Mouse (Mus musculus): Measurements from ENCODE around the gene Glrp1. TPM values are rescaled to one million over a fixed set of nuclear protein-coding genes. Genes with fewer than 3 reads are reported as not detected.

Glrp1 gene
- polyA plus RNA-seq, 1 experiment from 2014 or later = 0.15 TPM

GRCm38 (mm10) chr1:88526161-88526560 is 16.3 kb upstream of the Glrp1 start:
- no peaks in the 10 kb centered on the region for H3K9me3 ChIP-seq
- H3K27ac ChIP-seq = 0 out of 2 replicates have a peak overlapping the region, but pooled peaks have one; percentile 32
- 29% methylated on average over 6 of the region's 6 CpGs for WGBS
- no peak overlapping the region for H3K4me2 ChIP-seq
- H3K9ac ChIP-seq = no peak overlapping the region
- peaks cover 5% of the 10 kb centered on the region; the same call in 1 of the 2 replicates for H3K4me1 ChIP-seq
- no peaks in the 10 kb centered on the region for H3K27me3 ChIP-seq
- no peaks in the 10 kb centered on the region for H3K36me3 ChIP-seq
- ATAC-seq (ENCODE audit: borderline replicate concordance, extremely low read depth, low FRiP score, low TSS enrichment) = peak; percentile 90
- H3K4me3 ChIP-seq = no peak overlapping the region

GRCm38 (mm10) chr1:88525622-88526021 is 15.8 kb upstream of the Glrp1 start:
- peak; percentile 61 for ATAC-seq (ENCODE audit: borderline replicate concordance, extremely low read depth, low FRiP score, low TSS enrichment)
- no peak overlapping the region for H3K9ac ChIP-seq
- peak overlapping the region; percentile 32; the same call in 1 of the 2 replicates for H3K27ac ChIP-seq
- peaks cover 8% of the 10 kb centered on the region; the same call in 1 of the 2 replicates for H3K4me1 ChIP-seq
- no peaks in the 10 kb centered on the region for H3K27me3 ChIP-seq
- no peak overlapping the region for H3K4me2 ChIP-seq
- no peaks in the 10 kb centered on the region for H3K36me3 ChIP-seq
- no peak overlapping the region for H3K4me3 ChIP-seq
- no peaks in the 10 kb centered on the region for H3K9me3 ChIP-seq
- WGBS = 43% methylated on average over 3 of the region's 3 CpGs

GRCm38 (mm10) chr1:88521170-88521747 is 11.4 kb upstream of the Glrp1 start:
- H3K9me3 ChIP-seq = no peaks in the 10 kb centered on the region
- ATAC-seq (ENCODE audit: borderline replicate concordance, extremely low read depth, low FRiP score, low TSS enrichment) = no peak
- no peak overlapping the region for H3K9ac ChIP-seq
- no peak overlapping the region for H3K4me2 ChIP-seq
- no peaks in the 10 kb centered on the region for H3K27me3 ChIP-seq
- H3K4me3 ChIP-seq = no peak overlapping the region
- no peak overlapping the region for H3K27ac ChIP-seq
- H3K4me1 ChIP-seq = peaks cover 8% of the 10 kb centered on the region; the same call in 1 of the 2 replicates
- 56% methylated on average over 11 of the region's 11 CpGs for WGBS
- H3K36me3 ChIP-seq = no peaks in the 10 kb centered on the region

- no peak overlapping the region for H3K4me2 ChIP-seq
- H3K27me3 ChIP-seq = no peaks in the 10 kb centered on the region
- no peak for ATAC-seq (ENCODE audit: borderline replicate concordance, extremely low read depth, low FRiP score, low TSS enrichment)
- no peaks in the 10 kb centered on the region for H3K36me3 ChIP-seq
- no peak overlapping the region for H3K27ac ChIP-seq
- H3K9ac ChIP-seq = no peak overlapping the region
- 53% methylated on average over 5 of the region's 5 CpGs for WGBS
- no peaks in the 10 kb centered on the region for H3K9me3 ChIP-seq
- H3K4me3 ChIP-seq = no peak overlapping the region
- 0 out of 2 replicates have a peak, but pooled peaks cover 7% of the 10 kb centered on the region for H3K4me1 ChIP-seq
These were observed 3.7 kb upstream of the Glrp1 start for GRCm38 (mm10) chr1:88513613-88514012.

- 40% methylated on average over 8 of the region's 8 CpGs for WGBS
- no peak overlapping the region for H3K4me3 ChIP-seq
- H3K4me1 ChIP-seq = peaks cover 14% of the 10 kb centered on the region; the same call in 1 of the 2 replicates
- ATAC-seq (ENCODE audit: borderline replicate concordance, extremely low read depth, low FRiP score, low TSS enrichment) = no peak
- H3K27me3 ChIP-seq = no peaks in the 10 kb centered on the region
- no peaks in the 10 kb centered on the region for H3K36me3 ChIP-seq
- peak overlapping the region; percentile 1; the same call in 1 of the 2 replicates for H3K27ac ChIP-seq
- no peaks in the 10 kb centered on the region for H3K9me3 ChIP-seq
- no peak overlapping the region for H3K4me2 ChIP-seq
- H3K9ac ChIP-seq = no peak overlapping the region
These were observed 2.0 kb downstream of the Glrp1 start for GRCm38 (mm10) chr1:88507886-88508285.

GRCm38 (mm10) chr1:88507214-88507613 is 2.7 kb downstream of the Glrp1 start:
- H3K27me3 ChIP-seq = no peaks in the 10 kb centered on the region
- no peak overlapping the region for H3K9ac ChIP-seq
- WGBS = 50% methylated on average over 5 of the region's 5 CpGs
- no peak overlapping the region for H3K4me2 ChIP-seq
- no peaks in the 10 kb centered on the region for H3K9me3 ChIP-seq
- no peak overlapping the region for H3K4me3 ChIP-seq
- no peaks in the 10 kb centered on the region for H3K36me3 ChIP-seq
- H3K4me1 ChIP-seq = peaks cover 18% of the 10 kb centered on the region; the same call in 1 of the 2 replicates
- peak overlapping the region; percentile 9; the same call in 1 of the 2 replicates for H3K27ac ChIP-seq
- no peak for ATAC-seq (ENCODE audit: borderline replicate concordance, extremely low read depth, low FRiP score, low TSS enrichment)

- no peaks in the 10 kb centered on the region for H3K27me3 ChIP-seq
- no peaks in the 10 kb centered on the region for H3K36me3 ChIP-seq
- no peak for ATAC-seq (ENCODE audit: borderline replicate concordance, extremely low read depth, low FRiP score, low TSS enrichment)
- peaks cover 18% of the 10 kb centered on the region; the same call in 1 of the 2 replicates for H3K4me1 ChIP-seq
- H3K4me3 ChIP-seq = no peak overlapping the region
- H3K27ac ChIP-seq = no peak overlapping the region; the same call in 1 of the 2 replicates
- no peak overlapping the region for H3K4me2 ChIP-seq
- H3K9ac ChIP-seq = no peak overlapping the region
- 76% methylated on average over 5 of the region's 5 CpGs for WGBS
- no peaks in the 10 kb centered on the region for H3K9me3 ChIP-seq
These were observed 3.5 kb downstream of the Glrp1 start for GRCm38 (mm10) chr1:88506412-88506811.

GRCm38 (mm10) chr1:88505697-88506096 is 4.2 kb downstream of the Glrp1 start:
- Histone ChIP-seq H3K4me1 (peaks cover 18% of the 10 kb centered on the region; the same call in 1 of the 2 replicates), H3K4me3 (no peak overlapping the region), H3K4me2 (no peak overlapping the region), H3K9me3 (no peaks in the 10 kb centered on the region), H3K9ac (no peak overlapping the region), H3K27me3 (no peaks in the 10 kb centered on the region), H3K27ac (no peak overlapping the region), H3K36me3 (no peaks in the 10 kb centered on the region)
- no peak for ATAC-seq (ENCODE audit: borderline replicate concordance, extremely low read depth, low FRiP score, low TSS enrichment)
- WGBS = 87% methylated on average over 6 of the region's 6 CpGs

- no peak overlapping the region for H3K9ac ChIP-seq
- H3K9me3 ChIP-seq = no peaks in the 10 kb centered on the region
- no peak overlapping the region for H3K4me2 ChIP-seq
- no peak for ATAC-seq (ENCODE audit: borderline replicate concordance, extremely low read depth, low FRiP score, low TSS enrichment)
- H3K4me1 ChIP-seq = peaks cover 11% of the 10 kb centered on the region; the same call in 1 of the 2 replicates
- no peaks in the 10 kb centered on the region for H3K36me3 ChIP-seq
- no peak overlapping the region for H3K4me3 ChIP-seq
- WGBS = 6% methylated on average over 7 of the region's 7 CpGs
- no peaks in the 10 kb centered on the region for H3K27me3 ChIP-seq
- no peak overlapping the region for H3K27ac ChIP-seq
These were observed 5.3 kb downstream of the Glrp1 start for GRCm38 (mm10) chr1:88504531-88504945.

- Histone ChIP-seq H3K27me3 (no peaks in the 10 kb centered on the region), H3K9ac (no peak overlapping the region), H3K4me1 (peaks cover 16% of the 10 kb centered on the region; the same call in 1 of the 2 replicates), H3K27ac (peak overlapping the region; percentile 44), H3K4me2 (peak overlapping the region; percentile 17; the same call in 1 of the 2 replicates), H3K9me3 (no peaks in the 10 kb centered on the region), H3K36me3 (no peaks in the 10 kb centered on the region), H3K4me3 (no peak overlapping the region)
- ATAC-seq (ENCODE audit: borderline replicate concordance, extremely low read depth, low FRiP score, low TSS enrichment) = no peak
- 60% methylated on average over 1 of the region's 1 CpGs for WGBS
These were observed 7.0 kb downstream of the Glrp1 start for GRCm38 (mm10) chr1:88502822-88503221.

GRCm38 (mm10) chr1:88499230-88499737 is 10.6 kb downstream of the Glrp1 start:
- Histone ChIP-seq H3K9ac (no peak overlapping the region), H3K27ac (no peak overlapping the region), H3K9me3 (no peaks in the 10 kb centered on the region), H3K4me3 (no peak overlapping the region), H3K27me3 (no peaks in the 10 kb centered on the region), H3K4me1 (peaks cover 9% of the 10 kb centered on the region; the same call in 1 of the 2 replicates), H3K4me2 (no peak overlapping the region), H3K36me3 (no peaks in the 10 kb centered on the region)
- ATAC-seq (ENCODE audit: borderline replicate concordance, extremely low read depth, low FRiP score, low TSS enrichment) = no peak
- WGBS = 49% methylated on average over 11 of the region's 11 CpGs

GRCm38 (mm10) chr1:88497407-88497806 is 12.5 kb downstream of the Glrp1 start:
- Histone ChIP-seq H3K9ac (no peak overlapping the region), H3K27ac (no peak overlapping the region)
- 88% methylated on average over 3 of the region's 3 CpGs for WGBS

More at GRCm38 (mm10) chr1:88497407-88497806, 12.5 kb downstream of the Glrp1 start:
- ATAC-seq (ENCODE audit: borderline replicate concordance, extremely low read depth, low FRiP score, low TSS enrichment) = no peak
- H3K9me3 ChIP-seq = no peaks in the 10 kb centered on the region
- H3K4me3 ChIP-seq = no peak overlapping the region
- peaks cover 5% of the 10 kb centered on the region; the same call in 1 of the 2 replicates for H3K4me1 ChIP-seq
- no peaks in the 10 kb centered on the region for H3K36me3 ChIP-seq
- no peak overlapping the region for H3K4me2 ChIP-seq
- no peaks in the 10 kb centered on the region for H3K27me3 ChIP-seq
